Mouse (Mus musculus): Measurements from ENCODE around the gene Zc3h8. TPM values are rescaled to one million over a fixed set of nuclear protein-coding genes. Genes with fewer than 3 reads are reported as not detected.
A peak's percentile ranks its signal among the peaks of the same experiment; 100 is the strongest.

Gene Zc3h8
- total and polyA plus RNA-seq, 2 experiments from 2014 or later, result 1.5 to 11.5 TPM

- DNase-seq (ENCODE audit: low spot score), result peak; percentile 100
- peak within 1 kb of the TSS; percentile 100 for H3K9ac ChIP-seq (replicated peaks; ENCODE audit: low read length)
- peak within 1 kb of the TSS; percentile 100 for H3K27ac ChIP-seq
- H3K4me1 ChIP-seq (ENCODE audit: insufficient read depth, low read length), result 0 out of 2 replicates have a peak, but pooled peaks cover 2% of the 10 kb centered on the region
- under 1% methylated on average over 65 of the region's 65 CpGs for whole genome bisulfite sequencing
- peak within 1 kb of the TSS; percentile 62 for H3K4me2 ChIP-seq (ENCODE audit: low read depth, low read length)
- H3K4me3 ChIP-seq (ENCODE audit: low read length), result peak within 1 kb of the TSS; percentile 95
- H3K9me3 ChIP-seq (ENCODE audit: low read length), result no peaks in the 10 kb centered on the region
- no peak for TF ChIP-seq CTCF (IDR thresholded peaks at IDR 0.05; ENCODE audit: low read depth)
- no peaks in the 10 kb centered on the region for H3K27me3 ChIP-seq (ENCODE audit: insufficient read depth, low read length)
- ATAC-seq, result peak; percentile 98
- no peaks in the 10 kb centered on the region for H3K36me3 ChIP-seq (ENCODE audit: insufficient read depth, low read length)
These were observed 23.0 kb upstream of the Zc3h8 start, which contains the start of gene Zc3h6 for GRCm38 (mm10) chr2:128966641-128967580. Gene Zc3h6, plus strand, starts transcription at chr2:128967402.

- peak overlapping the region; percentile 100 for H3K9ac ChIP-seq (replicated peaks; ENCODE audit: low read length)
- H3K4me2 ChIP-seq (ENCODE audit: low read depth, low read length), result peak overlapping the region; percentile 62
- H3K36me3 ChIP-seq (ENCODE audit: insufficient read depth, low read length), result no peaks in the 10 kb centered on the region
- H3K27ac ChIP-seq, result peak overlapping the region; percentile 100; the same call in 1 of the 2 replicates
- TF ChIP-seq CTCF (IDR thresholded peaks at IDR 0.05; ENCODE audit: low read depth), result no peak
- DNase-seq (ENCODE audit: low spot score), result peak; percentile 12
- no peaks in the 10 kb centered on the region for H3K27me3 ChIP-seq (ENCODE audit: insufficient read depth, low read length)
- H3K4me1 ChIP-seq (ENCODE audit: insufficient read depth, low read length), result 0 out of 2 replicates have a peak, but pooled peaks cover 2% of the 10 kb centered on the region
- ATAC-seq, result no peak
- no peaks in the 10 kb centered on the region for H3K9me3 ChIP-seq (ENCODE audit: low read length)
- 6% methylated on average over 6 of the region's 6 CpGs for WGBS
- H3K4me3 ChIP-seq (ENCODE audit: low read length), result peak overlapping the region; percentile 95
These were observed 22.4 kb upstream of the Zc3h8 start for GRCm38 (mm10) chr2:128966236-128966635.

- Histone ChIP-seq H3K4me3 (ENCODE audit: low read length) (no peak overlapping the region), H3K27me3 (ENCODE audit: insufficient read depth, low read length) (no peaks in the 10 kb centered on the region), H3K9me3 (ENCODE audit: low read length) (no peaks in the 10 kb centered on the region), H3K4me1 (ENCODE audit: insufficient read depth, low read length) (0 out of 2 replicates have a peak, but pooled peaks cover 2% of the 10 kb centered on the region), H3K4me2 (ENCODE audit: low read depth, low read length) (peak overlapping the region; percentile 62), H3K36me3 (ENCODE audit: insufficient read depth, low read length) (no peaks in the 10 kb centered on the region), H3K9ac (replicated peaks; ENCODE audit: low read length) (no peak overlapping the region), H3K27ac (peak overlapping the region; percentile 100; the same call in 1 of the 2 replicates)
- ATAC-seq, result no peak
- no peak for TF ChIP-seq CTCF (IDR thresholded peaks at IDR 0.05; ENCODE audit: low read depth)
- peak; percentile 5 for DNase-seq (ENCODE audit: low spot score)
- 38% methylated on average over 5 of the region's 5 CpGs for WGBS
These were observed 21.7 kb upstream of the Zc3h8 start for GRCm38 (mm10) chr2:128965505-128966105.

GRCm38 (mm10) chr2:128954186-128954585 lies 10.3 kb upstream of the Zc3h8 start:
- no peaks in the 10 kb centered on the region for H3K36me3 ChIP-seq (ENCODE audit: insufficient read depth, low read length)
- H3K4me3 ChIP-seq (ENCODE audit: low read length), result no peak overlapping the region
- no peaks in the 10 kb centered on the region for H3K27me3 ChIP-seq (ENCODE audit: insufficient read depth, low read length)
- no peak overlapping the region for H3K4me2 ChIP-seq (ENCODE audit: low read depth, low read length)
- no peak overlapping the region for H3K9ac ChIP-seq (replicated peaks; ENCODE audit: low read length)
- TF ChIP-seq CTCF (IDR thresholded peaks at IDR 0.05; ENCODE audit: low read depth), result no peak
- ATAC-seq, result no peak
- H3K4me1 ChIP-seq (ENCODE audit: insufficient read depth, low read length), result no peaks in the 10 kb centered on the region
- H3K9me3 ChIP-seq (ENCODE audit: low read length), result no peaks in the 10 kb centered on the region
- DNase-seq (ENCODE audit: low spot score), result no peak
- no peak overlapping the region for H3K27ac ChIP-seq

GRCm38 (mm10) chr2:128947962-128948588 lies 4.2 kb upstream of the Zc3h8 start:
- WGBS, result 32% methylated on average over 6 of the region's 6 CpGs

GRCm38 (mm10) chr2:128936256-128936655 lies 7.6 kb downstream of the Zc3h8 start:
- TF ChIP-seq CTCF (IDR thresholded peaks at IDR 0.05; ENCODE audit: low read depth), result no peak
- ATAC-seq (no peak), DNase-seq (ENCODE audit: low spot score) (no peak)
- Histone ChIP-seq H3K9me3 (ENCODE audit: low read length) (no peaks in the 10 kb centered on the region), H3K4me3 (ENCODE audit: low read length) (no peak overlapping the region), H3K4me1 (ENCODE audit: insufficient read depth, low read length) (no peaks in the 10 kb centered on the region), H3K4me2 (ENCODE audit: low read depth, low read length) (no peak overlapping the region), H3K27ac (no peak overlapping the region), H3K36me3 (ENCODE audit: insufficient read depth, low read length) (peaks cover 15% of the 10 kb centered on the region), H3K27me3 (ENCODE audit: insufficient read depth, low read length) (no peaks in the 10 kb centered on the region), H3K9ac (replicated peaks; ENCODE audit: low read length) (no peak overlapping the region)
- 96% methylated on average over 3 of the region's 3 CpGs for WGBS

More at GRCm38 (mm10) chr2:128947962-128948588, 4.2 kb upstream of the Zc3h8 start:
- Histone ChIP-seq H3K4me2 (ENCODE audit: low read depth, low read length) (no peak overlapping the region), H3K9me3 (ENCODE audit: low read length) (no peaks in the 10 kb centered on the region), H3K9ac (replicated peaks; ENCODE audit: low read length) (no peak overlapping the region), H3K27ac (no peak overlapping the region), H3K27me3 (ENCODE audit: insufficient read depth, low read length) (no peaks in the 10 kb centered on the region), H3K4me3 (ENCODE audit: low read length) (no peak overlapping the region), H3K36me3 (ENCODE audit: insufficient read depth, low read length) (no peaks in the 10 kb centered on the region), H3K4me1 (ENCODE audit: insufficient read depth, low read length) (no peaks in the 10 kb centered on the region)
- peak; percentile 91 for TF ChIP-seq CTCF (IDR thresholded peaks at IDR 0.05; ENCODE audit: low read depth)
- ATAC-seq (0 out of 2 replicates have a peak, but pooled peaks have one; percentile 52), DNase-seq (ENCODE audit: low spot score) (peak; percentile 86)

Data from hindbrain, postnatal 0 days (tissue).